Mouse (Mus musculus): ENCODE data around the gene Fam107b.

GRCm38 (mm10) chr2:3728090-3728489 lies 157.8 kb downstream of the Fam107b start:
- TF ChIP-seq CTCF (IDR thresholded peaks at IDR 0.05) (no peak), EP300 (IDR thresholded peaks at IDR 0.05) (no peak)

Data from lung, postnatal 0 days (tissue).